Mouse (Mus musculus): ENCODE data around the gene Fam57a. TPM values are rescaled to one million over a fixed set of nuclear protein-coding genes. Genes with fewer than 3 reads are reported as not detected.

Gene Fam57a
- total RNA-seq, 2 experiments from 2014 or later: 17.7 to 20.9 TPM

DNA sequence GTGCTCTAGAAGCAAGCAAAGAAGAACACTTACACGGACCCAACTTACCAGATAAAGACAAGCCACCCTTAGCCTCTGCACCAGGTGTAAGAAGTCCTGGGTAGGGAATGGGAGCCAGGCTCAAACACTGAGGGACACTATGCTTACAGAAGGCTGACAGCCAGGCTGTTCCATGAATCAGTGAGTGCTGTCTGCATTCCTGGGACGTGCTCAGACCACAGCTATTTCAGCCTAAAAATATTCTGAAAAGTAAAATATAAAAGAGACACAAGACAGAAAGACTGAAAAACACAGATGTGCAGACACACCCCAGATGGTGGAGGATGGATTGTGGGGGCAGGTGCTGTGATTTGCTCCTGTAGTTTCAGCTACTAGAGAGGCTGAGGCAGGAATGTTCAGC is 24.6 kb upstream of the Fam57a start:
- no peak for DNase-seq (ENCODE audit: low spot score in 2 of 2)
- Histone ChIP-seq H3K4me3 (no peak overlapping the region), H3K27ac (no peak overlapping the region)
- TF ChIP-seq CTCF (conservative IDR thresholded peaks at IDR 0.05): no peak

DNA sequence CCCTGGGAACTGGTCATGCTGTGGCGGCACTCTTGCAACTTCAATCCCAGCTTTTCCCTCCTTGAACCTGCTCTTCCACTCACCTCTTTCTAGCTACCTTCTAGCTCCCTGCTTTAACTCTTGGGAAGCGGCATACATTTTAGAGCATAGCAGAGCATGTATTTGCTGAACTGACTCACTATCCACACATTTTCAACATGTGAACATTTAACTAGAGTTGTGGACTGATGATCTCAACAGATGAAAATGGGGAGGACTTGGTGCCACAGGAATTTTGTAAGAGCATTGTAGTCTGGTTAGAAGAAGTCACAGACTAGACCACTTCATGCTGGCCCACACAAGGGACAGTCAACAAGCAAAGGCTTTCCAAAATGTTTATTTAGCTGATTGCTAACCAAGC is 21.1 kb upstream of the Fam57a start:
- no peak overlapping the region for H3K27ac ChIP-seq
- no peak for TF ChIP-seq CTCF (conservative IDR thresholded peaks at IDR 0.05)
- no peak for DNase-seq (ENCODE audit: low spot score in 2 of 2)
- H3K4me3 ChIP-seq: no peak overlapping the region

DNA sequence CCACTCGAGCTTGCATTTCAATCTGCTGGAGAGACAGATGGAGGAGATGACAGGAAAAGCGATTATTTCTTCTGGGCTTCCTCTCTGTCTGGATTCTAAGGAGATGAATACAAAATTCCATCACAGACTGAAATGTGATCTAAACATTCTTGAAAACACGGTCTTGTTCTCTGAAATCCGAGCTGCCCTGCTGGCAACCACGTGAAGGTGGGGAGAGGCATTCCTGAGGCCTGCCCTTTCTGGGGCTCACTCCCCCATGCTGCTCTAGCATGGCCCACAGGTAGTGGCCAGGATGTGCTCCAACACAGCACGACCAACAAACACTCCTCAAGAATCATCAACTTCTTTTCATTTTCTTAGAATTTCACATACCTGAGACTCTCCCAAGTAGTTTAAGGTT is 19.2 kb upstream of the Fam57a start:
- DNase-seq (ENCODE audit: low spot score in 2 of 2): peak in 1 of 2 experiments; percentile 32
- Histone ChIP-seq H3K4me3 (no peak overlapping the region), H3K27ac (peak overlapping the region; percentile 65)
- TF ChIP-seq CTCF (conservative IDR thresholded peaks at IDR 0.05): no peak

DNA sequence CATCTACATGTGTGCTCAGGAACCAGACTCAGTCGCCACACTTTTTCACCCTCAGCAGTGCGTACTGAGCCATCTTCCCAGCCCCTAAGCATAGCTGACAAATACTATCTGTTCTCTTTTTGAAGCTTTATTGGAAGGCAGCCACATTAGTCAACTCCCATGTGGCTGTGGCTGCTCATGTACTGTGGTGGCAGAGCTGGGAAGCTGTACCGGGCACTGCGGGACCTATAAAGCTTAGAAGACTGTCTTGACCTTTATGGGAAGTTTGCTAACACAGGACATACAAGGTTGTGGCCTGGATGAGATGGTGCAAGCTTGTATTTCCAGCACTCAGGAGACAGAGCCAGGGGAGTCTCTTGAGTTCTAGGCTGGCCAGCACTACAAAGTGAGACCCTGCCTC is 12.8 kb upstream of the Fam57a start:
- DNase-seq (ENCODE audit: low spot score in 2 of 2): peak; percentile 26 to 35
- no peak for TF ChIP-seq CTCF (conservative IDR thresholded peaks at IDR 0.05)

DNA sequence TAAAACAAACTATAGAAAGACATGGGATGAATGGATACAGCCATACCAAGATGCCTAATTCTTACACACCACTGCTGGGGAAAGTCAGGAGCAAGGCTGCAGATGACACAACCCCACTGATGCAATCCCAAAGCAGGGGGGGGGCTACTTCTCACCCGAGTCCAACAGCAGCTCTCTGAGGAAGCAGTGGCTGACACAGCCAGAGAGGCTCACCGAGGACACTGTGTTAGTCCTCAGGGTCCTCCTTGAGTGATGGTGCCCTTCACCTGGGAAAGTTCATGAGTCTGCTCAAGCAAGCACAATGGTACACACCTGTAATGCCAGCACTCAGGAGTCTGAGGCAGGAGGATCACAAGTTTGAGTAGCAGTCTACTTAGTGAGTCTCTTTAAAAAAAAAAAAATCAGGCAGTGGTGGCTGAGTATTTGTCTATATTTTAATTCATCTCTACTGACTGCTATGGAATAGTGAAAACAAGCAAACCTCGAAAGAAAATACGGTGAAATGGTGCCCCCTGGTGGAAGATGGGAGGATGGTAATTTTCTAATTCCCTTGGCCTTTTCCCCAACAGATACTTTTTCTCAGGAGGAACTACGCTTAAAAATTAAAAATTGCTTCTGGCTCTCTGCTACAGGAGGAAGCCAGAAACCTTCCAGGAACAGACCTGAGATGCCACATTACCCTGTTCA is 12.2 kb upstream of the Fam57a start:
- peak overlapping the region; percentile 53 for H3K27ac ChIP-seq
- peak; percentile 88 for TF ChIP-seq CTCF (conservative IDR thresholded peaks at IDR 0.05)
- peak; percentile 74 to 85 for DNase-seq (ENCODE audit: low spot score in 2 of 2)
- no peak overlapping the region for H3K4me3 ChIP-seq

More for the DNA sequence above, 12.8 kb upstream of the Fam57a start:
- peak overlapping the region; percentile 53 for H3K27ac ChIP-seq
- no peak overlapping the region for H3K4me3 ChIP-seq

DNA sequence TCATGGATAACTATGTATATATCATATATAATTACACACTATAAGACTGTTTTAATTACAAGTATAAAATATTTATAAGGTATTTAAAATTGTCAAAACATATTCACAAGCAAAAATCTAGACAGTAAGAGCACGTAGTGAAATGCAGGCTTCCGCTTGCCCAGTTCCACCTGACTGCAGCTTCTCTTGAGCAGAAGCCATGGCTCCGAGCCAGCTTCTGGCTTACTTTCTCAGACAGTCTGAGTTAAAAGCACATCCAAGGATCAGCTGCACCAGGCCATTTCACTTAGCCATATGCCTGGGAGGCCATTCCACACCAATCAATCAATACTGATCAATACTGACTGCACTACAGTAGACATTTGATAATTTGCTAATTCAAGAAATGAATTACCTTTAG is 10.5 kb upstream of the Fam57a start:
- DNase-seq (ENCODE audit: low spot score in 2 of 2): no peak
- no peak overlapping the region for H3K4me3 ChIP-seq
- TF ChIP-seq CTCF (conservative IDR thresholded peaks at IDR 0.05): no peak
- H3K27ac ChIP-seq: peak overlapping the region; percentile 1; the same call in 1 of the 2 replicates

DNA sequence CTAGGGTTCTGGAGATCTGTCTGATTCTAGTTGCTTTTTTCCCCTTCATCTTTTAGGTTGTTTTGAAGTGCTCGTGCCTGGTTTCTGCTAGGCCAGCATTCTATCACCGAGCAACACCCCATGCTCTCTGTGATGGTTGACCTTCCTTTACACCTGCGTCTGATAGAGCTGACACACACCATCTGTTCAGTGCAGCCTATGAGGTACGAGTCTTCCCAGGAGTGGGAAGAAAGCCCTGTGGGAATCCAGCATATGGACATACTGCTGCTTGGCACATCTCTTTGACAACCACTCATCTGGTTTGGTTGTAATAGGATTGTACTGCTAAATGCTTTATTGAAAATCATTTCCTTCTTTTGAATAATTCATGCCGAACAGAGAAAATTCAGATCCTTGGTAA is 9.3 kb upstream of the Fam57a start:
- no peak for DNase-seq (ENCODE audit: low spot score in 2 of 2)
- TF ChIP-seq CTCF (conservative IDR thresholded peaks at IDR 0.05): no peak
- Histone ChIP-seq H3K4me3 (no peak overlapping the region), H3K27ac (0 out of 2 replicates have a peak overlapping the region, but pooled peaks have one; percentile 37)

DNA sequence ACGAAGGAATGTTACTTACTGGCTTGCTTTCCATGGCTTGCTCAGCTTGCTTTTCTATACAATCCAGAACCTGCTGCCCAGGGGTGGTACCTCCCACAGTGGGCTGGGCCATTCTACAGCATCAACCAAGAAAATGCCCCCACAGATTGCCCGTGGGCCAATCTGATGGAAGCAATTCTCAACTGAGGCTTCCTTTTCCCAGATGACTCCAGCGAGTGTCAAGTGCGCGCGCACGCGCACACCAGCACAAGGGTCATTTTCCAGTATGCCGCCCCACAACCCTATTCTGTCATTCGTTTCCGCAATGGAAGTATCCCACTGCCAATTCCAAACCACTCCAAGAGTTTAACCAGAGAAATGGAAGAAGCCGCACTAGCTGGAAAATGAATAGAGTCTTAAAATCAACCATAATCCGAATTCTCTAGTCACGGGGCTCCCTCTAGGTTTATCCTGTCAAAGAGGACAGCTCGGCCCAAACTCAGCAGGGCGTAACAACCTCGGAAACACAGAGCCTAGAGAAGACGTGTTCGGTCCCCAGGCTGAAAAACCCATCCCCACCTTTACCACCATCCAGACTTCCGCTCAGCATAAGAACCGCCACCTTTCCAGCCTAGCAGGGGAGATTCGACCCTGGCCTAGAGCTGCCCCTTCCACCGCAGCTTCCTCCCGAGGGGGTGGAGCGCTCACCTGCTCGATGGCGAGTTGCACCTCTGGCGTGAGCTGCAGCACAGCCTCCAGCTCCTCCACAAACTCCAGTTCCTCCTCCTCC is 561 bp upstream of the Fam57a start:
- no peak for TF ChIP-seq CTCF (conservative IDR thresholded peaks at IDR 0.05)
- peak; percentile 43 to 60 for DNase-seq (ENCODE audit: low spot score in 2 of 2)

DNA sequence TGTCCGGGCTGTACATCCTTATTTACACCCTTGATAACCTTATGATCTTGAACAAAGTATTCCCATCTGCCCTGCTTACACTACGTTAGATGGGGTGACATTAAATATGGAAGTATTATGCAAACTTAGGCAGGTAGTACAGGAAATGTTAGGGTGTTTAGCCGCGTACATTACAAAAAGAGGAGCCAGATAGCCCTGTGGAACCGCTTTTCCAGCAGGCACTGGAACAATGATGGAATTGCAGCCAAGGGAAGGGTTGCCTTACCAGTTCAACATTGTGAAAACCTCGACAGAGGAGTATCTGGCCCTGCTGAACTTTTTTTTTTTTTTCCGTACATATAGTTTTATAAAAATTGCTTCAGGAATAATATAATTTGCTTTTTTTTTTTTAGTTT is 672 bp downstream of the Fam57a start:
- Histone ChIP-seq H3K4me3 (peak overlapping the region; percentile 88), H3K27ac (peak overlapping the region; percentile 96)
- TF ChIP-seq CTCF (conservative IDR thresholded peaks at IDR 0.05): no peak
- no peak for DNase-seq (ENCODE audit: low spot score in 2 of 2)

More for the DNA sequence above, 561 bp upstream of the Fam57a start:
- peak overlapping the region; percentile 96 for H3K27ac ChIP-seq
- H3K4me3 ChIP-seq: peak overlapping the region; percentile 88

DNA sequence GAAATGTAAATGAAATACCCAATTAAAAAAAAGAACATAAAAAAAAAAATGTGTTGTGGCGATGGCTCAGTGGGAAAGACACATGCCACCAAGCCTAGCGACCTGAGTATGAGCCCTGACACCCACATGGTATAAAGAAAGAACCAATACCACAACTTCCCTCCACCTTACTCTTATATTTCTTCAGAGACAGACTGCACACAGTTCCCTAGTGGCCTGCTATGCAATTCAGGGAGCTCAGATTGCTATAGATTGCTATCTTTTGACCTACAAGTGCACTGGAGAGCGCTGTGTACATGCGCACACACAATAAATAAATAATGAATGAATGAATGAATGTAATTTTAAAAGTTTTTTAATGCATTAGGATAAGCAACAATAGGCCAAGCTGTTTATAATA is 4.3 kb downstream of the Fam57a start:
- H3K4me3 ChIP-seq: no peak overlapping the region
- no peak for DNase-seq (ENCODE audit: low spot score in 2 of 2)
- H3K27ac ChIP-seq: no peak overlapping the region
- no peak for TF ChIP-seq CTCF (conservative IDR thresholded peaks at IDR 0.05)

DNA sequence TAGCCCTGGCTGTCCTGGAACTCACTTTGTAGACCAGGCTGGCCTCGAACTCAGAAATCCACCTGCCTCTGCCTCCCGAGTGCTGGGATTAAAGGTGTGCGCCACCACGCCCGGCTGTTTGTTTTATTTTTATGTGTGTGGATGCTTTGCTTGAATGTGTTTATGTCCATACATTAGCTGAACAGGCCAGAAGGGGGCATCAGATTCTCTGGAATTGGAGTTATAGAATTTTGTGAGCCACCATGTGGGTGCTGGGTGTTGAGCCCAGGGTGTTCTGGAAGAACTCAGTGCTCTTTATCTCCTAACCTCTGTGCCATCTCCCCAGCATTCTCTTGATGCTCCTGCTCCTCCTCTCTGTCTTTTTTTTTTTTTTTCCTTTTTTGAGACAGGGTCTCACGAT is 7.4 kb downstream of the Fam57a start:
- TF ChIP-seq CTCF (conservative IDR thresholded peaks at IDR 0.05): peak; percentile 31
- DNase-seq (ENCODE audit: low spot score in 2 of 2): no peak
- no peak overlapping the region for H3K27ac ChIP-seq
- no peak overlapping the region for H3K4me3 ChIP-seq

DNA sequence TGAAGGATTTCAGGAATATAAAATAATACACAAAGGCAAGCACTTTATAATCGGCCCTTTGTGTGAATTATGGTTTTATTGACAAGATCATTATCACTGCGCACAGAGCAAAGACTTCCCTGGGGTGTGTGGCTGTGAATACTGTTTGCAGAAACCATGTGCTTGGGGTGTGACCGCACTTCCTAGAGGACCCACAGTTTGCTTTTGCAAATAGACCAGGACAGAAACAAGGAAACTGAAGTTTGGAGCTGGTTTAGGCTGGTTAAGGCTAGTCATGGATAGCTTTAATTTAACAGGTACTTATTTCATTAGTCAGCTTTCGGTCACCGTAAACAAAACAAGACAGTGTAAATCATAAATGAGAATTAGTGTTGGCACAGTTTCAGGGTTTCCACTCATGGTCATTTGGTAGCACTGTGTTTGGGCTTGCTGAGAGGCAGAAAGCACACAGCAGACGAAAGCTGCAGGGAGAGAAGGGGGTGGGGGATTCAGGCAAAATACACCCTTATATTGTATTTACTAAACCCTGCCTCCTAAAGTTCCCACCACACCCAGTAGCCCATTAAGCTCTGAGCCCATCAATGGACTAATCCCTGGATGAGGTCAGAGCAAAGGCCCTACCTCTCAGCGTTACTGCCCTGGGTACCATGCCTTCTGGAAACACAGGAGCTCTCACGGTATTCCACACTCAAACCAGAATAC is 17.0 kb downstream of the Fam57a start:
- DNase-seq (ENCODE audit: low spot score in 2 of 2): no peak
- 0 out of 2 replicates have a peak overlapping the region, but pooled peaks have one; percentile 43 for H3K27ac ChIP-seq
- no peak for TF ChIP-seq CTCF (conservative IDR thresholded peaks at IDR 0.05)
- no peak overlapping the region for H3K4me3 ChIP-seq

DNA sequence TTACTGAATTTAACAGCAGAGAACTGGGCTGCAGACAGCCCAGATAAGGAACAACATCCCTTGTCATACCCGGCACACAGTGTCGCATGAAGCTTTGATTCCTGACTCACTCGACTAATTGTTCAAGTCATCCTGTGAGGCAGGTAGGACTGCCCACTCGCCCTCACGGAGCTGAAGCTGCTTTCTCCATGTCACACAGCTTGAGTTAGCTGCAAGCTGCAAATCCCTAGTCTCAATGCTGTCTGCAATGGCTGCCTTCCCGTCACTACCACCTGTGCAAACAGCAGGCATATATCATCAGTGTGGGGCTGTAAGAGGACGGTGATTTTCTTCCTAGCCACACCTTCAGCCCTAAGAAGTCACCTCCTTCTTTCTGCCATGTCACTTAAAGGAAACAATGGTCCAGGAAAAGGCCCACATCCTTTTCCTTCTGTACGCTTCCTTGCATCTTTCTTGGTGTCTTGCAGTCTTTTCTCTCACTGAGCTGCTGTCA is 17.6 kb downstream of the Fam57a start:
- H3K27ac ChIP-seq: 0 out of 2 replicates have a peak overlapping the region, but pooled peaks have one; percentile 43
- TF ChIP-seq CTCF (conservative IDR thresholded peaks at IDR 0.05): no peak
- no peak overlapping the region for H3K4me3 ChIP-seq
- DNase-seq (ENCODE audit: low spot score in 2 of 2): no peak

All from layer of hippocampus, adult 2 months (tissue).